Mouse (Mus musculus) brown adipose tissue, adult 24 weeks (tissue): ENCODE data around the gene Wt1. TPM values are rescaled to one million over a fixed set of nuclear protein-coding genes. Genes with fewer than 3 reads are reported as not detected.

ENCODE experiments used
- H3K27ac ChIP-seq: fragments of 200-500 bp; replicated peaks from 2 replicates; pipeline ENCODE4 v1.5.1; 2012; ENCODE audit warnings: low read depth, mild to moderate bottlenecking, low read length
- H3K4me1 ChIP-seq: fragments of 200-500 bp; 2 replicates; pipeline ENCODE4 v1.6.1; 2012; ENCODE audit warnings: low read length, mixed read lengths; ENCODE audit not compliant: control insufficient read depth, insufficient read depth, insufficient read length
- H3K4me3 ChIP-seq: fragments of 200-500 bp; 2 replicates; pipeline ENCODE4 v1.5.1; 2012; ENCODE audit warnings: low read depth, mild to moderate bottlenecking, low read length, moderate library complexity; ENCODE audit not compliant: insufficient read depth
- polyA plus RNA-seq: library from polyadenylated mRNA; stranded (reverse); fragments of >200 nt; gene quantifications from 2 replicates; pipeline ENCODE4 v1.2.4, GENCODE M21; 2012; ENCODE audit not compliant: missing spikeins, insufficient read depth, insufficient read length

Gene Wt1
- polyA plus RNA-seq, 1 experiment, result not detected

- no peak overlapping the region for H3K4me3 ChIP-seq
- peaks cover 5% of the 10 kb centered on the region; the same call in 1 of the 2 replicates for H3K4me1 ChIP-seq
- H3K27ac ChIP-seq, result no peak overlapping the region
Measured at GRCm38 (mm10) chr2:105132933-105133795, 6.8 kb downstream of the Wt1 start.

- Histone ChIP-seq H3K4me1 (no peaks in the 10 kb centered on the region), H3K27ac (no peak overlapping the region), H3K4me3 (no peak overlapping the region)
Measured at GRCm38 (mm10) chr2:105134296-105134695, 8.0 kb downstream of the Wt1 start.

- H3K4me3 ChIP-seq, result no peak overlapping the region
- H3K27ac ChIP-seq, result no peak overlapping the region
- H3K4me1 ChIP-seq, result no peaks in the 10 kb centered on the region
Measured at GRCm38 (mm10) chr2:105139471-105139870, 13.1 kb downstream of the Wt1 start.

- Histone ChIP-seq H3K4me3 (no peak overlapping the region), H3K4me1 (no peaks in the 10 kb centered on the region), H3K27ac (no peak overlapping the region)
Measured at GRCm38 (mm10) chr2:105141371-105141770, 15.0 kb downstream of the Wt1 start.

- no peak overlapping the region for H3K4me3 ChIP-seq
- H3K4me1 ChIP-seq, result no peaks in the 10 kb centered on the region
- H3K27ac ChIP-seq, result no peak overlapping the region
Measured at GRCm38 (mm10) chr2:105143731-105144130, 17.4 kb downstream of the Wt1 start.

GRCm38 (mm10) chr2:105151544-105151943 lies 25.2 kb downstream of the Wt1 start:
- no peak overlapping the region for H3K4me3 ChIP-seq
- no peaks in the 10 kb centered on the region for H3K4me1 ChIP-seq
- H3K27ac ChIP-seq, result no peak overlapping the region

- H3K27ac ChIP-seq, result no peak overlapping the region
- no peak overlapping the region for H3K4me3 ChIP-seq
- H3K4me1 ChIP-seq, result no peaks in the 10 kb centered on the region
Measured at GRCm38 (mm10) chr2:105153046-105153445, 26.7 kb downstream of the Wt1 start.

- H3K4me3 ChIP-seq, result no peak overlapping the region
- H3K27ac ChIP-seq, result no peak overlapping the region
- H3K4me1 ChIP-seq, result no peaks in the 10 kb centered on the region
Measured at GRCm38 (mm10) chr2:105160949-105161348, 34.6 kb downstream of the Wt1 start.

- no peaks in the 10 kb centered on the region for H3K4me1 ChIP-seq
- H3K27ac ChIP-seq, result no peak overlapping the region
- no peak overlapping the region for H3K4me3 ChIP-seq
Measured at GRCm38 (mm10) chr2:105162763-105163162, 36.4 kb downstream of the Wt1 start.

GRCm38 (mm10) chr2:105168137-105168536 lies 41.8 kb downstream of the Wt1 start:
- no peaks in the 10 kb centered on the region; the same call in 1 of the 2 replicates for H3K4me1 ChIP-seq
- no peak overlapping the region for H3K27ac ChIP-seq
- no peak overlapping the region for H3K4me3 ChIP-seq

GRCm38 (mm10) chr2:105174254-105174653 lies 47.9 kb downstream of the Wt1 start:
- Histone ChIP-seq H3K4me3 (no peak overlapping the region), H3K4me1 (no peaks in the 10 kb centered on the region; the same call in 1 of the 2 replicates), H3K27ac (no peak overlapping the region)

- Histone ChIP-seq H3K4me1 (no peaks in the 10 kb centered on the region), H3K27ac (no peak overlapping the region), H3K4me3 (no peak overlapping the region)
Measured at GRCm38 (mm10) chr2:105178871-105179270, 52.5 kb downstream of the Wt1 start.

GRCm38 (mm10) chr2:105182501-105182900 lies 56.2 kb downstream of the Wt1 start:
- no peaks in the 10 kb centered on the region for H3K4me1 ChIP-seq
- no peak overlapping the region for H3K4me3 ChIP-seq
- H3K27ac ChIP-seq, result no peak overlapping the region

- Histone ChIP-seq H3K27ac (no peak overlapping the region), H3K4me1 (no peaks in the 10 kb centered on the region), H3K4me3 (no peak overlapping the region)
Measured at GRCm38 (mm10) chr2:105185140-105185539, 58.8 kb downstream of the Wt1 start.

GRCm38 (mm10) chr2:105185768-105186529 lies 59.6 kb downstream of the Wt1 start:
- no peaks in the 10 kb centered on the region for H3K4me1 ChIP-seq
- no peak overlapping the region for H3K27ac ChIP-seq
- H3K4me3 ChIP-seq, result no peak overlapping the region
